Mouse (Mus musculus) forebrain, embryonic 11.5 days (tissue): ENCODE data around the gene Asl. TPM values are rescaled to one million over a fixed set of nuclear protein-coding genes. Genes with fewer than 3 reads are reported as not detected.

Experiments used
- ATAC-seq: fragments of 200-750 bp; cut with Nextera tagmentation; replicated peaks from 2 replicates; pipeline ENCODE4 v1.8.0; 2017; ENCODE audit warnings: moderate TSS enrichment; ENCODE audit not compliant: low FRiP score
- DNase-seq: peaks from one replicate; pipeline ENCODE4 v3.0.0-alpha.2; 2017; ENCODE audit warnings: low spot score
- H3K27ac ChIP-seq: fragments of 300-500 bp; sonication (generic); 2 replicates; pipeline ENCODE4 v1.5.1; 2014; ENCODE audit warnings: low read depth, low read length
- H3K27me3 ChIP-seq: fragments of 300-500 bp; sonication (generic); 2 replicates; pipeline ENCODE4 v1.6.1; 2014; ENCODE audit warnings: mild to moderate bottlenecking, low read length, mixed read lengths; ENCODE audit not compliant: control insufficient read depth, insufficient read depth
- H3K36me3 ChIP-seq: fragments of 300-500 bp; sonication (generic); 2 replicates; pipeline ENCODE4 v1.6.1; 2014; ENCODE audit warnings: mild to moderate bottlenecking, low read length, moderate library complexity, mixed read lengths; ENCODE audit not compliant: control insufficient read depth, insufficient read depth
- H3K4me1 ChIP-seq: fragments of 300-500 bp; sonication (generic); replicated peaks from 2 replicates; pipeline ENCODE4 v1.6.1; 2014; ENCODE audit warnings: low read length, mixed read lengths; ENCODE audit not compliant: control insufficient read depth, insufficient read depth
- H3K4me2 ChIP-seq: fragments of 300-500 bp; sonication (generic); 2 replicates; pipeline ENCODE4 v1.6.1; 2014; ENCODE audit warnings: low read depth, mild to moderate bottlenecking, low read length, moderate library complexity, mixed read lengths; ENCODE audit not compliant: severe bottlenecking
- H3K4me3 ChIP-seq: fragments of 300-500 bp; sonication (generic); 2 replicates; pipeline ENCODE4 v1.5.1; 2014; ENCODE audit warnings: low read depth, low read length
- H3K9ac ChIP-seq: fragments of 300-500 bp; sonication (generic); 2 replicates; pipeline ENCODE4 v1.6.1; 2014; ENCODE audit warnings: low read length
- H3K9me3 ChIP-seq: fragments of 300-500 bp; sonication (generic); 2 replicates; pipeline ENCODE4 v1.6.1; 2016; ENCODE audit warnings: low read length, mixed read lengths; ENCODE audit not compliant: control insufficient read depth
- WGBS: fragments of 180-500 bp; shearing (Covaris S2); extraction: QIAGEN DNeasy Blood & Tissue Kit; methylation state at CpG from one replicate; pipeline ENCODE4 v1.1.7; 2014; 5-methylcytosine and 5-hydroxymethylcytosine counted together
- polyA plus RNA-seq: library from polyadenylated mRNA; unstranded; fragments of >200 nt; fragmentation: Nextera tagmentation; extraction: Ambion mirVana; gene quantifications from 2 replicates; pipeline ENCODE4 v1.2.1, GENCODE M21; 2014

Gene Asl
- polyA plus RNA-seq, 1 experiment from 2014 or later = 27.0 TPM

GRCm38 (mm10) chr5:130063760-130064159 is 34.7 kb upstream of the Asl start:
- H3K27ac ChIP-seq = no peak overlapping the region
- H3K9ac ChIP-seq = no peak overlapping the region
- no peak overlapping the region for H3K4me3 ChIP-seq
- no peaks in the 10 kb centered on the region for H3K27me3 ChIP-seq
- H3K9me3 ChIP-seq = no peaks in the 10 kb centered on the region
- no peaks in the 10 kb centered on the region for H3K4me1 ChIP-seq
- WGBS = 77% methylated on average over 2 of the region's 2 CpGs
- ATAC-seq = no peak
- H3K36me3 ChIP-seq = no peaks in the 10 kb centered on the region
- DNase-seq = no peak
- no peak overlapping the region for H3K4me2 ChIP-seq

- no peak for DNase-seq
- Histone ChIP-seq H3K36me3 (no peaks in the 10 kb centered on the region), H3K4me1 (no peaks in the 10 kb centered on the region), H3K4me2 (no peak overlapping the region), H3K9ac (no peak overlapping the region), H3K27ac (no peak overlapping the region), H3K27me3 (no peaks in the 10 kb centered on the region), H3K4me3 (no peak overlapping the region), H3K9me3 (no peaks in the 10 kb centered on the region)
- ATAC-seq = no peak
- WGBS = 79% methylated on average over 2 of the region's 2 CpGs
These were observed 33.0 kb upstream of the Asl start for GRCm38 (mm10) chr5:130062096-130062495.

DNA sequence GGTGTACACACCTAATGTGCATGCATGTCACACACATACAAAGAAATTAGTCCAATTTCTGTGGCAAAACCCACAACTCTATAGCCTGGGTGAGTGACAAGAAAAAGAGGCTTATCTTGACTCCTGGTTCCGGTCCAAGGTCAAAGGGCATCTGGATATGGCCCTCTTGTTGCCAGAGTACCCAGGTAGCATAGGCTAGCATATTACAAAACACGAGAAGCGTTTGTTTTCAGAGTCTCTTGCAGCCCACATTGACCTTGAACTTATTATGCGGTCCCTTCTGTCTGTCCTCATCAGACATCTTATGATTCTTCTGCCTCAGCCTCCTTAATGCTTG is 31.2 kb upstream of the Asl start:
- 88% methylated on average over 4 of the region's 4 CpGs for whole genome bisulfite sequencing
- Histone ChIP-seq H3K9me3 (no peaks in the 10 kb centered on the region), H3K4me1 (no peaks in the 10 kb centered on the region), H3K4me2 (no peak overlapping the region), H3K9ac (no peak overlapping the region), H3K4me3 (no peak overlapping the region), H3K27me3 (no peaks in the 10 kb centered on the region), H3K36me3 (no peaks in the 10 kb centered on the region), H3K27ac (no peak overlapping the region)
- ATAC-seq = no peak
- no peak for DNase-seq

- DNase-seq = no peak
- Histone ChIP-seq H3K27me3 (no peaks in the 10 kb centered on the region), H3K4me3 (no peak overlapping the region), H3K27ac (no peak overlapping the region), H3K4me1 (no peaks in the 10 kb centered on the region), H3K4me2 (no peak overlapping the region), H3K9me3 (no peaks in the 10 kb centered on the region), H3K9ac (no peak overlapping the region), H3K36me3 (no peaks in the 10 kb centered on the region)
- 73% methylated on average over 12 of the region's 12 CpGs for WGBS
- no peak for ATAC-seq
These were observed 30.6 kb upstream of the Asl start for GRCm38 (mm10) chr5:130059413-130060328.

DNA sequence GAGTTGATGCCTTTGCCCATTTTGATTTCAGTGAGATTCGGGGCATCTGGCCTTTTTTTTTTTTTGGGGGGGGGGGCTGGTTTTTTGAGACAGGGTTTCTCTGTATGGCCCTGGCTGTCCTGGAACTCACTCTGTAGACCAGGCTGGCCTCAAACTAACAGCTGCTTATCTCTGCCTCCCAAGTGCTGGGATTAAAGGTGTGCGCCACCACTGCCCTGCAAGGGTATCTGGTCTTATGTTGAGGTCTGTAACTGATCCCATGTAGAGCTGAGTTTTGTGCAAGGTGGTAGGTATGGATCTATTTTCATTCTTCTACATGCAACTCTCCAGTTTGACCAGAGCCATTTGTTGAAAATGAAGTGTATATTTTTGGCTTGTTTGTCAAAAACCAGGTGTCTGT is 27.3 kb upstream of the Asl start:
- 94% methylated on average over 2 of the region's 2 CpGs for WGBS
- no peak for ATAC-seq

DNA sequence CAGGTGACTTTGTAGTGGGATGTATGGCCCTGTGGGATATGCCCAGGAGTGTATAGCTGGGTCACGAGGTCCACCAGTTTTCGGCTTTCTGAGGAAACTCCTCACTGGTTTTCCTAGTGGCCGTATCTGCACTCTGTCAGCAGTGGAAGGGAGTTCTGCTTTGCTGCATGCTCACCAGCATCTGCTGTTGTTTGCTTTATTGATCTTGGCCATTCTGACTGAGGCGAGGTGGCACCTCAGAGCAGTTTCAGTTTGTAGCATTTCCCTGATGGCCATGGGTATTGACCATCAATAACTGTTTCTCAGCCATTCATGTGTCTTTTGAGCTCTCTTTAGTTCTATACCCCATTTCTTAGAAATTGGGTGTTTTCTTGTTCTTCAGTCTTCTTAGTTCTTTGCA is 26.6 kb upstream of the Asl start:
- Histone ChIP-seq H3K36me3 (no peaks in the 10 kb centered on the region), H3K9me3 (no peaks in the 10 kb centered on the region), H3K27ac (no peak overlapping the region), H3K4me3 (no peak overlapping the region), H3K4me2 (no peak overlapping the region), H3K4me1 (no peaks in the 10 kb centered on the region), H3K27me3 (no peaks in the 10 kb centered on the region), H3K9ac (no peak overlapping the region)
- DNase-seq (no peak), ATAC-seq (no peak)
- 94% methylated on average over 4 of the region's 4 CpGs for WGBS

More for the DNA sequence above, 27.3 kb upstream of the Asl start:
- Histone ChIP-seq H3K27me3 (no peaks in the 10 kb centered on the region), H3K36me3 (no peaks in the 10 kb centered on the region), H3K4me2 (no peak overlapping the region), H3K4me1 (no peaks in the 10 kb centered on the region), H3K9me3 (no peaks in the 10 kb centered on the region), H3K4me3 (no peak overlapping the region), H3K27ac (no peak overlapping the region), H3K9ac (no peak overlapping the region)
- DNase-seq = no peak

- ATAC-seq (no peak), DNase-seq (no peak)
- Histone ChIP-seq H3K4me3 (no peak overlapping the region), H3K36me3 (no peaks in the 10 kb centered on the region), H3K4me2 (no peak overlapping the region), H3K9ac (no peak overlapping the region), H3K27ac (no peak overlapping the region), H3K27me3 (no peaks in the 10 kb centered on the region), H3K4me1 (no peaks in the 10 kb centered on the region), H3K9me3 (no peaks in the 10 kb centered on the region)
- WGBS = 93% methylated on average over 6 of the region's 6 CpGs
These were observed 23.9 kb upstream of the Asl start for GRCm38 (mm10) chr5:130052955-130053354.

- Histone ChIP-seq H3K4me1 (no peaks in the 10 kb centered on the region), H3K27ac (no peak overlapping the region), H3K4me3 (no peak overlapping the region), H3K36me3 (no peaks in the 10 kb centered on the region), H3K9ac (no peak overlapping the region), H3K27me3 (no peaks in the 10 kb centered on the region), H3K9me3 (no peaks in the 10 kb centered on the region), H3K4me2 (no peak overlapping the region)
- 75% methylated on average over 5 of the region's 5 CpGs for WGBS
- ATAC-seq = no peak
- DNase-seq = no peak
These were observed 23.5 kb upstream of the Asl start for GRCm38 (mm10) chr5:130052510-130052909.
